Mouse (Mus musculus): Measurements from ENCODE around the gene St3gal4. TPM values are rescaled to one million over a fixed set of nuclear protein-coding genes. Genes with fewer than 3 reads are reported as not detected.

The St3gal4 gene
- polyA plus RNA-seq, 1 experiment: 54.9 TPM

GRCm38 (mm10) chr9:35032457-35032856 lies 86.6 kb downstream of the St3gal4 start:
- WGBS: 84% methylated on average over 6 of the region's 6 CpGs
- no peak overlapping the region for H3K27ac ChIP-seq (ENCODE audit: control insufficient read depth, insufficient read depth, low read depth, low read length, poor library complexity)
- H3K4me3 ChIP-seq (replicated peaks; ENCODE audit: control insufficient read depth, low read depth, low read length): no peak overlapping the region
- TF ChIP-seq POLR2A (IDR thresholded peaks at IDR 0.05; ENCODE audit: borderline replicate concordance, control insufficient read depth, low read depth, low read length): no peak
- no peak for TF ChIP-seq CTCF (IDR thresholded peaks at IDR 0.05; ENCODE audit: control insufficient read depth, insufficient read depth, low read length)
- H3K4me1 ChIP-seq (ENCODE audit: control insufficient read depth, insufficient read depth, low read length): no peaks in the 10 kb centered on the region

GRCm38 (mm10) chr9:35030823-35031222 lies 88.2 kb downstream of the St3gal4 start:
- no peak overlapping the region for H3K4me3 ChIP-seq (replicated peaks; ENCODE audit: control insufficient read depth, low read depth, low read length)
- no peak overlapping the region for H3K27ac ChIP-seq (ENCODE audit: control insufficient read depth, insufficient read depth, low read depth, low read length, poor library complexity)
- 75% methylated on average over 5 of the region's 5 CpGs for WGBS
- TF ChIP-seq POLR2A (IDR thresholded peaks at IDR 0.05; ENCODE audit: borderline replicate concordance, control insufficient read depth, low read depth, low read length) (no peak), CTCF (IDR thresholded peaks at IDR 0.05; ENCODE audit: control insufficient read depth, insufficient read depth, low read length) (no peak)
- no peaks in the 10 kb centered on the region for H3K4me1 ChIP-seq (ENCODE audit: control insufficient read depth, insufficient read depth, low read length)

GRCm38 (mm10) chr9:35027382-35027997 lies 91.6 kb downstream of the St3gal4 start:
- Histone ChIP-seq H3K4me3 (replicated peaks; ENCODE audit: control insufficient read depth, low read depth, low read length) (no peak overlapping the region), H3K27ac (ENCODE audit: control insufficient read depth, insufficient read depth, low read depth, low read length, poor library complexity) (no peak overlapping the region), H3K4me1 (ENCODE audit: control insufficient read depth, insufficient read depth, low read length) (no peaks in the 10 kb centered on the region)
- WGBS: 62% methylated on average over 6 of the region's 6 CpGs
- TF ChIP-seq POLR2A (IDR thresholded peaks at IDR 0.05; ENCODE audit: borderline replicate concordance, control insufficient read depth, low read depth, low read length): no peak
- no peak for TF ChIP-seq CTCF (IDR thresholded peaks at IDR 0.05; ENCODE audit: control insufficient read depth, insufficient read depth, low read length)

GRCm38 (mm10) chr9:35026897-35027311 lies 92.2 kb downstream of the St3gal4 start:
- H3K4me1 ChIP-seq (ENCODE audit: control insufficient read depth, insufficient read depth, low read length): no peaks in the 10 kb centered on the region
- H3K27ac ChIP-seq (ENCODE audit: control insufficient read depth, insufficient read depth, low read depth, low read length, poor library complexity): no peak overlapping the region
- TF ChIP-seq POLR2A (IDR thresholded peaks at IDR 0.05; ENCODE audit: borderline replicate concordance, control insufficient read depth, low read depth, low read length) (no peak), CTCF (IDR thresholded peaks at IDR 0.05; ENCODE audit: control insufficient read depth, insufficient read depth, low read length) (no peak)
- H3K4me3 ChIP-seq (replicated peaks; ENCODE audit: control insufficient read depth, low read depth, low read length): no peak overlapping the region
- 60% methylated on average over 6 of the region's 6 CpGs for WGBS

GRCm38 (mm10) chr9:35026311-35026710 lies 92.8 kb downstream of the St3gal4 start:
- WGBS: 87% methylated on average over 6 of the region's 6 CpGs
- H3K4me1 ChIP-seq (ENCODE audit: control insufficient read depth, insufficient read depth, low read length): no peaks in the 10 kb centered on the region

GRCm38 (mm10) chr9:35024591-35025496 lies 94.2 kb downstream of the St3gal4 start:
- WGBS: 26% methylated on average over 25 of the region's 25 CpGs
- Histone ChIP-seq H3K4me3 (replicated peaks; ENCODE audit: control insufficient read depth, low read depth, low read length) (no peak overlapping the region), H3K27ac (ENCODE audit: control insufficient read depth, insufficient read depth, low read depth, low read length, poor library complexity) (no peak overlapping the region), H3K4me1 (ENCODE audit: control insufficient read depth, insufficient read depth, low read length) (no peaks in the 10 kb centered on the region)
- no peak for TF ChIP-seq POLR2A (IDR thresholded peaks at IDR 0.05; ENCODE audit: borderline replicate concordance, control insufficient read depth, low read depth, low read length)
- TF ChIP-seq CTCF (IDR thresholded peaks at IDR 0.05; ENCODE audit: control insufficient read depth, insufficient read depth, low read length): no peak

More at GRCm38 (mm10) chr9:35026311-35026710, 92.8 kb downstream of the St3gal4 start:
- no peak overlapping the region for H3K4me3 ChIP-seq (replicated peaks; ENCODE audit: control insufficient read depth, low read depth, low read length)
- no peak overlapping the region for H3K27ac ChIP-seq (ENCODE audit: control insufficient read depth, insufficient read depth, low read depth, low read length, poor library complexity)
- no peak for TF ChIP-seq CTCF (IDR thresholded peaks at IDR 0.05; ENCODE audit: control insufficient read depth, insufficient read depth, low read length)
- no peak for TF ChIP-seq POLR2A (IDR thresholded peaks at IDR 0.05; ENCODE audit: borderline replicate concordance, control insufficient read depth, low read depth, low read length)

- TF ChIP-seq POLR2A (IDR thresholded peaks at IDR 0.05; ENCODE audit: borderline replicate concordance, control insufficient read depth, low read depth, low read length): no peak
- TF ChIP-seq CTCF (IDR thresholded peaks at IDR 0.05; ENCODE audit: control insufficient read depth, insufficient read depth, low read length): no peak
- Histone ChIP-seq H3K27ac (ENCODE audit: control insufficient read depth, insufficient read depth, low read depth, low read length, poor library complexity) (no peak overlapping the region), H3K4me1 (ENCODE audit: control insufficient read depth, insufficient read depth, low read length) (no peaks in the 10 kb centered on the region), H3K4me3 (replicated peaks; ENCODE audit: control insufficient read depth, low read depth, low read length) (no peak overlapping the region)
- 55% methylated on average over 1 of the region's 1 CpGs for WGBS
These were observed 97.3 kb downstream of the St3gal4 start for GRCm38 (mm10) chr9:35021744-35022143.

DNA sequence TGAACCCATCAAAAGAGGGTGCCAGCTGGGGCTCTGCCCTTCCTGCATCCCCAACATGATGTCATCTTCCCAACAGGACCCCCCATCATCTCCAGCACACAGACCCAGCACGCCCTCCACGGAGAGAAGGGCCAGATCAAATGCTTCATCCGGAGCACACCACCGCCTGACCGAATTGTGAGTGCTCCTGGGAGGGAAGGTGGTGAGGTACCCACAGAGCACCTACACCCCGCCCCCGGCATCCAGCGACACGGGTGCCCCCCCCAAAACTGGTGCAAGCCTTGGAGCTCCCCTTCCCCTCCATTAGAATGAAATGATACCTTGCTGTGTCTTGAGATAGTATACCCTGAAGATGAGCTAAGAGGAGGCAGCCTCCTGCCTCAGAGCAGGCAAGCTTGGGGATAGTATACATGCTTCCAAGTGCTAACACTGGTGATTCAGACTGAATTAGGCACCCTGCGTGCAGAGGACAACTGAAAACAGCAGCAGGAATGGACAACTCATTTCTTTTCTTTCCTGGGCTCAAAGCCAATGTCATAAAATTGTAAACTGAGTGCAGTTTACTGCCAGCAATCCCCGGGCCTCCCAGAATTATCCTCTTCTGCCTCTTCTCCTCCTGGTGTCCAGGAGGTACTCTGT lies 98.9 kb downstream of the St3gal4 start:
- Histone ChIP-seq H3K4me3 (replicated peaks; ENCODE audit: control insufficient read depth, low read depth, low read length) (no peak overlapping the region), H3K27ac (ENCODE audit: control insufficient read depth, insufficient read depth, low read depth, low read length, poor library complexity) (no peak overlapping the region), H3K4me1 (ENCODE audit: control insufficient read depth, insufficient read depth, low read length) (no peaks in the 10 kb centered on the region)
- 60% methylated on average over 11 of the region's 11 CpGs for WGBS
- TF ChIP-seq POLR2A (IDR thresholded peaks at IDR 0.05; ENCODE audit: borderline replicate concordance, control insufficient read depth, low read depth, low read length) (no peak), CTCF (IDR thresholded peaks at IDR 0.05; ENCODE audit: control insufficient read depth, insufficient read depth, low read length) (no peak)

Data from bone marrow, adult 2 months (tissue).